Mouse (Mus musculus) cortical plate, adult 2 months (tissue): ENCODE data around the gene Gm20425.

Experiments
- CTCF ChIP-seq: fragments of 200-500 bp; IDR thresholded peaks from 2 replicates; pipeline ENCODE4 v1.5.1; 2011; ENCODE audit warnings: mild to moderate bottlenecking, control low read depth, low read length; ENCODE audit not compliant: insufficient read depth; ENCODE audit errors: extremely low read depth
- POLR2A ChIP-seq: fragments of 200-500 bp; IDR thresholded peaks from 2 replicates; pipeline ENCODE4 v1.6.1; 2011; ENCODE audit warnings: mild to moderate bottlenecking, low read length, control low read depth; ENCODE audit not compliant: insufficient read depth; ENCODE audit errors: extremely low read depth

- TF ChIP-seq POLR2A (no peak), CTCF (peak; percentile 37; the same call in 1 of the 2 replicates)
Measured at GRCm38 (mm10) chr9:103225464-103225863, 4.6 kb downstream of the Gm20425 start.
